In genomic region chr13:113170256-113170655, GRCm38 (mm10) we compare ENCODE assay signal across 22 mouse cellular contexts. TPM values are rescaled to one million over a fixed set of nuclear protein-coding genes. Genes with fewer than 3 reads are reported as not detected.
DNase-seq lines count a peak whose midpoint lies in the region; ATAC-seq and TF ChIP-seq lines count a peak whose summit lies in the region.
"Had no signal": no experiment of that assay in that cellular context is flagged by ENCODE, and none has a peak within 500 bp of the region (broad histone marks: within the 10 kb centered on the region; RNA-seq: fewer than 3 reads in every experiment).

No protein-coding gene starts in this region.

- H3K4me2 ChIP-seq in liver, embryonic 11.5 days: no peak overlapping the region
- H3K4me2 ChIP-seq: hindbrain, embryonic 15.5 days; limb, embryonic 13.5 days; midbrain, embryonic 12.5 days; neural tube, embryonic 15.5 days had no signal

- ATAC-seq in liver, embryonic 11.5 days (replicated peaks; ENCODE audit: low FRiP score): no peak
- peak; percentile 19 to 42; a peak in 3 of 4 replicates for ATAC-seq in hematopoietic stem cell, adult 5-6 weeks (replicated peaks in 1 of 2; ENCODE audit: insufficient read depth in 1 of 2, low FRiP score in 2 of 2, low TSS enrichment in 1 of 2, low read depth in 1 of 2, poor library complexity in 2 of 2, severe bottlenecking in 2 of 2)
- ATAC-seq: forebrain, embryonic 14.5 days had no signal

- no peak for TF ChIP-seq CTCF in liver, adult 2 months (IDR thresholded peaks at IDR 0.05; ENCODE audit: low read depth, low read length)
- no peak for TF ChIP-seq CTCF in MEL (IDR thresholded peaks at IDR 0.05 in 2 of 3, conservative IDR thresholded peaks at IDR 0.05 in 1 of 3; ENCODE audit: control insufficient read depth in 1 of 3, insufficient read depth in 1 of 3, low read depth in 2 of 3, low read length in 3 of 3, poor library complexity in 1 of 3, severe bottlenecking in 1 of 3)

- TF ChIP-seq POLR2A in liver, adult 2 months (IDR thresholded peaks at IDR 0.05; ENCODE audit: extremely low read depth, insufficient read depth, low read length): no peak
- TF ChIP-seq POLR2A in MEL (IDR thresholded peaks at IDR 0.05; ENCODE audit: control insufficient read depth in 1 of 2, insufficient read depth in 1 of 2, low read depth in 1 of 2, low read length in 2 of 2, poor library complexity in 1 of 2): no peak

- no peak overlapping the region for H3K4me3 ChIP-seq in liver, adult 2 months (ENCODE audit: insufficient read depth, low read depth, low read length)
- H3K4me3 ChIP-seq in liver, embryonic 11.5 days (ENCODE audit: low read depth, low read length): no peak overlapping the region
- H3K4me3 ChIP-seq in MEL (ENCODE audit: control insufficient read depth in 1 of 2, insufficient read depth in 1 of 2, low read depth in 2 of 2, low read length in 2 of 2): no peak overlapping the region
- H3K4me3 ChIP-seq: erythroblast, embryonic 14.5 days; heart, embryonic 10.5 days; hindbrain, embryonic 15.5 days; limb, embryonic 13.5 days; midbrain, embryonic 12.5 days; neural tube, embryonic 15.5 days had no signal

- H3K9ac ChIP-seq in liver, adult 2 months (ENCODE audit: low read depth, low read length): no peak overlapping the region
- H3K9ac ChIP-seq in liver, embryonic 11.5 days (ENCODE audit: low read depth, low read length): no peak overlapping the region
- no peak overlapping the region for H3K9ac ChIP-seq in MEL (ENCODE audit: control insufficient read depth, low read depth, low read length, poor library complexity, severe bottlenecking)
- H3K9ac ChIP-seq: hindbrain, embryonic 15.5 days; limb, embryonic 13.5 days; midbrain, embryonic 12.5 days; neural tube, embryonic 15.5 days had no signal

- no peak for TF ChIP-seq EP300 in MEL (IDR thresholded peaks at IDR 0.05; ENCODE audit: low read depth in 1 of 2, low read length in 2 of 2)

- H3K79me2 ChIP-seq in liver, adult 2 months (ENCODE audit: control insufficient read depth, insufficient read depth, low read length): no peaks in the 10 kb centered on the region
- H3K79me2 ChIP-seq in MEL (ENCODE audit: control insufficient read depth, insufficient read depth, low read length, poor library complexity): no peaks in the 10 kb centered on the region

- H3K4me1 ChIP-seq in liver, adult 2 months (ENCODE audit: control insufficient read depth, insufficient read depth, low read length): no peaks in the 10 kb centered on the region
- no peaks in the 10 kb centered on the region for H3K4me1 ChIP-seq in liver, embryonic 11.5 days (replicated peaks; ENCODE audit: control insufficient read depth, insufficient read depth, low read length)
- no peaks in the 10 kb centered on the region for H3K4me1 ChIP-seq in MEL (ENCODE audit: control insufficient read depth in 1 of 2, insufficient read depth in 2 of 2, low read length in 2 of 2)
- H3K4me1 ChIP-seq: heart, embryonic 10.5 days; hindbrain, embryonic 15.5 days; midbrain, embryonic 12.5 days; neural tube, embryonic 15.5 days had no signal

- DNase-seq in liver, adult 2 months (ENCODE audit: extremely low read depth, low read depth, low spot score): peak; percentile 17
- no peak for DNase-seq in liver, embryonic 11.5 days (ENCODE audit: low spot score)
- DNase-seq in 416B (ENCODE audit: low read depth): peak; percentile 3
- DNase-seq in MEL (ENCODE audit: low read depth, low spot score): peak; percentile 4
- no peak for DNase-seq in urinary bladder, postnatal 14 days (ENCODE audit: low spot score)
- no peak for DNase-seq in left cerebral cortex, postnatal 10 days (ENCODE audit: extremely low spot score in 1 of 2, low spot score in 2 of 2)
- DNase-seq in natural killer cell, adult 2 months (ENCODE audit: low spot score in 2 of 2): no peak
- DNase-seq: cerebellum, postnatal 25 days; gastrocnemius, postnatal 36 days; heart, postnatal 10 days; kidney, adult 8-10 months; lung, postnatal 4 days had no signal

- H3K27ac ChIP-seq in liver, adult 2 months (replicated peaks; ENCODE audit: insufficient read depth, low read depth, low read length): no peak overlapping the region
- H3K27ac ChIP-seq in liver, embryonic 11.5 days (ENCODE audit: low read depth, low read length): no peak overlapping the region
- no peak overlapping the region for H3K27ac ChIP-seq in MEL (ENCODE audit: control insufficient read depth, low read depth, low read length)
- H3K27ac ChIP-seq: heart, embryonic 10.5 days; hindbrain, embryonic 15.5 days; limb, embryonic 13.5 days; midbrain, embryonic 12.5 days; neural tube, embryonic 15.5 days; stomach, postnatal 0 days had no signal

- H3K9me3 ChIP-seq in liver, embryonic 11.5 days (ENCODE audit: control insufficient read depth, low read length): no peaks in the 10 kb centered on the region
- no peaks in the 10 kb centered on the region for H3K9me3 ChIP-seq in MEL (replicated peaks; ENCODE audit: insufficient read depth, low read length)
- H3K9me3 ChIP-seq: heart, embryonic 10.5 days; hindbrain, embryonic 15.5 days; limb, embryonic 13.5 days; midbrain, embryonic 12.5 days; neural tube, embryonic 15.5 days had no signal

- H3K36me3 ChIP-seq in liver, adult 2 months (ENCODE audit: control insufficient read depth, insufficient read depth, low read length): no peaks in the 10 kb centered on the region
- no peaks in the 10 kb centered on the region for H3K36me3 ChIP-seq in liver, embryonic 11.5 days (ENCODE audit: control insufficient read depth, insufficient read depth, low read length)
- no peaks in the 10 kb centered on the region for H3K36me3 ChIP-seq in MEL (ENCODE audit: control insufficient read depth in 1 of 2, insufficient read depth in 2 of 2, low read length in 2 of 2)
- H3K36me3 ChIP-seq: heart, embryonic 10.5 days; hindbrain, embryonic 15.5 days; limb, embryonic 13.5 days; midbrain, embryonic 12.5 days; neural tube, embryonic 15.5 days had no signal

- no peaks in the 10 kb centered on the region for H3K27me3 ChIP-seq in liver, adult 2 months (ENCODE audit: control insufficient read depth, insufficient read depth, low read length)
- H3K27me3 ChIP-seq in liver, embryonic 11.5 days (replicated peaks; ENCODE audit: control insufficient read depth, insufficient read depth, low read length): no peaks in the 10 kb centered on the region
- H3K27me3 ChIP-seq in MEL (ENCODE audit: control insufficient read depth in 1 of 2, insufficient read depth in 2 of 2, low read length in 2 of 2): no peaks in the 10 kb centered on the region
- H3K27me3 ChIP-seq: hindbrain, embryonic 15.5 days; limb, embryonic 13.5 days; midbrain, embryonic 12.5 days; neural tube, embryonic 15.5 days had no signal

- intact Hi-C loops in left cerebral cortex, postnatal 10 days (cut with DNase I): no loop called here

- TF ChIP-seq RAD21 in MEL (IDR thresholded peaks at IDR 0.05; ENCODE audit: low read depth, low read length): no peak

TF ChIP-seq in MEL, 35 proteins besides CTCF, POLR2A, EP300 and RAD21:
- no peak for TF ChIP-seq MXI1 (IDR thresholded peaks at IDR 0.05; ENCODE audit: low read depth, low read length)
- no peak for TF ChIP-seq ELF1 (IDR thresholded peaks at IDR 0.05; ENCODE audit: low read depth, low read length)
- TF ChIP-seq POLR2AphosphoS2 (IDR thresholded peaks at IDR 0.05; ENCODE audit: low read length): no peak
- no peak for TF ChIP-seq MYB (IDR thresholded peaks at IDR 0.05; ENCODE audit: low read depth, low read length)
- TF ChIP-seq MYC (IDR thresholded peaks at IDR 0.05; ENCODE audit: low read depth, low read length): no peak
- no peak for TF ChIP-seq ZKSCAN1 (IDR thresholded peaks at IDR 0.05; ENCODE audit: low read depth, low read length)
- no peak for TF ChIP-seq UBTF (IDR thresholded peaks at IDR 0.05; ENCODE audit: borderline replicate concordance, insufficient read depth, low read depth, low read length)
- TF ChIP-seq TBP (IDR thresholded peaks at IDR 0.05; ENCODE audit: low read depth, low read length): no peak
- no peak for TF ChIP-seq MAZ (IDR thresholded peaks at IDR 0.05; ENCODE audit: low read depth, low read length)
TF ChIP-seq in MEL: peak in this region for 0.

RNA-seq across cellular contexts. Expression of gene Esm1, which starts 39.2 kb away (rescaled TPM):
- total RNA-seq in liver, adult 2 months (2014; rRNA removed): 0.55 and 7.9 TPM in 2 replicates
- polyA plus RNA-seq in liver, adult 2 months (2012; rRNA removed): 0.06 and 0.35 TPM in 2 replicates
- polyA plus RNA-seq in liver, embryonic 11.5 days (2014; fragmentation: Nextera tagmentation; extraction: Ambion mirVana): 3.3 and 3.7 TPM in 2 replicates
- total RNA-seq in MEL (2012; rRNA removed): not detected in 2 replicates
- polyA plus RNA-seq in MEL (2012; ENCODE audit: insufficient read depth in 1 of 2, insufficient read length in 2 of 2, low read depth in 1 of 2, low replicate concordance in 2 of 2, missing spikeins in 1 of 2): not detected
- 0.10 and 1.2 TPM in 2 replicates for total RNA-seq in hematopoietic stem cell, adult 5-6 weeks (2017)
- total RNA-seq in left cerebral cortex, postnatal 10 days (2021): under 1 TPM; 0.84 to 0.87 TPM

RNA-seq across cellular contexts. Expression of gene Gzmk, which starts 55.5 kb away (rescaled TPM):
- not detected in 2 replicates for total RNA-seq in liver, adult 2 months (2014; rRNA removed)
- polyA plus RNA-seq in liver, adult 2 months (2012; rRNA removed): not detected in 2 replicates
- not detected in 2 replicates for polyA plus RNA-seq in liver, embryonic 11.5 days (2014; fragmentation: Nextera tagmentation; extraction: Ambion mirVana)
- not detected in 2 replicates for total RNA-seq in MEL (2012; rRNA removed)
- not detected for polyA plus RNA-seq in MEL (2012; ENCODE audit: insufficient read depth in 1 of 2, insufficient read length in 2 of 2, low read depth in 1 of 2, low replicate concordance in 2 of 2, missing spikeins in 1 of 2)
- total RNA-seq in hematopoietic stem cell, adult 5-6 weeks (2017): not detected in 2 replicates
- total RNA-seq in left cerebral cortex, postnatal 10 days (2021): under 1 TPM in 1 of 2 experiments, not detected in 1; 0.26 TPM
- total RNA-seq: gastrocnemius, postnatal 36 days; heart, postnatal 10 days had no signal
- polyA plus RNA-seq: erythroblast, embryonic 14.5 days; forebrain, embryonic 14.5 days; heart, embryonic 10.5 days; limb, embryonic 13.5 days; liver, embryonic 16.5 days; midbrain, embryonic 12.5 days; neural tube, embryonic 15.5 days; stomach, postnatal 0 days had no signal

Comparison
In these comparisons a context has a peak if more than half of its experiments do, and no peak if none do; other contexts are left out.
1. DNase-seq: peak in liver, adult 2 months (single experiment), 416B (single experiment) and MEL (single experiment); none in liver, embryonic 11.5 days (single experiment), urinary bladder, postnatal 14 days (single experiment), left cerebral cortex, postnatal 10 days (0 of 2) and natural killer cell, adult 2 months (0 of 2).